Mouse (Mus musculus): ENCODE results near the gene St7l. TPM values are rescaled to one million over a fixed set of nuclear protein-coding genes. Genes with fewer than 3 reads are reported as not detected.

Gene St7l
- polyA plus RNA-seq, 1 experiment from 2014 or later = 34.6 TPM

- no peak overlapping the region for H3K9ac ChIP-seq (replicated peaks)
- ATAC-seq (ENCODE audit: low FRiP score) = no peak
- H3K36me3 ChIP-seq = peaks cover 19% of the 10 kb centered on the region
- no peaks in the 10 kb centered on the region for H3K9me3 ChIP-seq (replicated peaks)
- no peak overlapping the region for H3K4me2 ChIP-seq
- no peaks in the 10 kb centered on the region for H3K4me1 ChIP-seq
- H3K4me3 ChIP-seq (replicated peaks) = no peak overlapping the region
- H3K27ac ChIP-seq (replicated peaks) = no peak overlapping the region
- WGBS = 90% methylated on average over 4 of the region's 4 CpGs
- no peaks in the 10 kb centered on the region for H3K27me3 ChIP-seq (replicated peaks)
Measured at GRCm38 (mm10) chr3:104905389-104905788, 41.6 kb downstream of the St7l start.

GRCm38 (mm10) chr3:104906007-104906406 is 42.2 kb downstream of the St7l start:
- Histone ChIP-seq H3K9me3 (replicated peaks) (no peaks in the 10 kb centered on the region), H3K27me3 (replicated peaks) (no peaks in the 10 kb centered on the region), H3K4me1 (no peaks in the 10 kb centered on the region), H3K36me3 (peaks cover 21% of the 10 kb centered on the region), H3K4me3 (replicated peaks) (no peak overlapping the region), H3K9ac (replicated peaks) (no peak overlapping the region), H3K27ac (replicated peaks) (no peak overlapping the region), H3K4me2 (no peak overlapping the region)
- 84% methylated on average over 3 of the region's 3 CpGs for WGBS
- no peak for ATAC-seq (ENCODE audit: low FRiP score)

GRCm38 (mm10) chr3:104909195-104909594 is 45.4 kb downstream of the St7l start:
- Histone ChIP-seq H3K4me3 (replicated peaks) (no peak overlapping the region), H3K36me3 (peaks cover 21% of the 10 kb centered on the region), H3K27me3 (replicated peaks) (no peaks in the 10 kb centered on the region), H3K9ac (replicated peaks) (no peak overlapping the region), H3K9me3 (replicated peaks) (no peaks in the 10 kb centered on the region), H3K27ac (replicated peaks) (no peak overlapping the region), H3K4me2 (no peak overlapping the region), H3K4me1 (no peaks in the 10 kb centered on the region)
- whole genome bisulfite sequencing = 79% methylated on average over 6 of the region's 6 CpGs
- no peak for ATAC-seq (ENCODE audit: low FRiP score)

DNA sequence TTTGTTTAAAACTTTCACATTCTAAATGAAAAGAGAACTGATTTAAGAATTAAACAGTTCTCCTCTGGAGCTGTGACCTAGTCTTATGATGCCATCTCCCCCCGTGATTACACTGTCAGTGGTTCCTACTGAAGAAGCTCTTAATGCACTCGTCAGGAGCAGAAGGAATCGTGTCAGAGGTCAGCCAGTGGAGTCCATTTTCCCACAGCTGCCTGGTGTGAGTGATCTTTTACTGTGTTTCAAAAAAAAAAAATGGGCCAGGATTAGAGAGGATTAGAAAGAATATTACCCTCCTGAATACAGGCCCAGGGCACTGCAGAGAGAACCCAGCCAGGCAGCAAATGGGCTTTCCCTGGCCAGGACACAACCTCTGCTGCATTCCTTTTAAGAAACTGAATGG is 51.2 kb downstream of the St7l start:
- H3K4me3 ChIP-seq (replicated peaks) = no peak overlapping the region
- no peaks in the 10 kb centered on the region for H3K9me3 ChIP-seq (replicated peaks)
- ATAC-seq (ENCODE audit: low FRiP score) = no peak
- peaks cover 14% of the 10 kb centered on the region for H3K36me3 ChIP-seq
- H3K4me1 ChIP-seq = no peaks in the 10 kb centered on the region
- no peak overlapping the region for H3K9ac ChIP-seq (replicated peaks)
- H3K4me2 ChIP-seq = no peak overlapping the region
- 52% methylated on average over 3 of the region's 3 CpGs for WGBS
- no peaks in the 10 kb centered on the region for H3K27me3 ChIP-seq (replicated peaks)
- H3K27ac ChIP-seq (replicated peaks) = no peak overlapping the region

DNA sequence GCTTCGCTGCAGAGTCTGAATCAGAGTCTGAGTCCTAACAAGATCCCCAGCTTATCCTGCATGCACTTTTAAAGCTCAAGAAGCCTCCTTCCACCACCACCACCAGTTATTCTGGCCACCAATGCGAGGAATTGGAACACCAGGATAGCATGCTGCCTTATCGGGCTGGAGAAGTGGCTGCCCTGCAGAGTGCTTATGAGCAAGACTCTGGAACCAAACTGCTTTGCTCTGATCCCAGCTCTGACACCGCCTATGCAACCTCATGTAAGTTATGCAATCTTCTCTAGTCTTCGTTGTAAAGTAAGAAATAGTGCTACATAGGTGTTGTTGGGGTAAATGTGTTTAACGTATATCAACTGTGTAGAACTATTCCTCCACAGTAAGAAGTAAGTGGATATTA is 65.6 kb downstream of the St7l start:
- H3K4me3 ChIP-seq (replicated peaks) = no peak overlapping the region
- WGBS = 97% methylated on average over 6 of the region's 6 CpGs
- no peaks in the 10 kb centered on the region for H3K4me1 ChIP-seq
- no peaks in the 10 kb centered on the region for H3K27me3 ChIP-seq (replicated peaks)
- no peaks in the 10 kb centered on the region for H3K9me3 ChIP-seq (replicated peaks)
- H3K27ac ChIP-seq (replicated peaks) = no peak overlapping the region
- no peak overlapping the region for H3K4me2 ChIP-seq
- H3K36me3 ChIP-seq = peaks cover 24% of the 10 kb centered on the region
- no peak for ATAC-seq (ENCODE audit: low FRiP score)
- H3K9ac ChIP-seq (replicated peaks) = no peak overlapping the region

- 95% methylated on average over 2 of the region's 2 CpGs for WGBS
Measured at GRCm38 (mm10) chr3:104937728-104938305, 74.0 kb downstream of the St7l start.

DNA sequence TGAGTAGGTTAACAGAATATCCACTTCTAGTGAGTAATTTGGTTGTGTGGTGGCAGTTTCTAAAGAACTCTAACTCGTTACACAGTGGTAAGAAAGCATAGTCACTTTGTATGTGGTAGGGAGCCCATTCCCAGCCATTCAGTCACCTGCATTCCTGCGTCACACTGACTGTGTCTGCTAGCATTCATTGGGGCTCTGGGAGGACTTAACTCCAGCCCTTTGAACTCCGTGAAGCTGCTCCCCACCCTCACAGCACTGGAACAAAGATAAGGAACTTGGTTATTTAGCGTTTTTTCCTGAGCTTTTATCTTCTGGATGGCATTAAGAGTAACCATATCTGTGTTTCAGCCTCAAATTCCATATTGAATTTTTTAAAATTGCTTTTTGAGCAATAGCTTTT is 74.5 kb downstream of the St7l start:
- 0 out of 2 replicates have a peak, but pooled peaks cover 7% of the 10 kb centered on the region for H3K4me1 ChIP-seq
- H3K4me3 ChIP-seq (replicated peaks) = no peak overlapping the region
- H3K9ac ChIP-seq (replicated peaks) = no peak overlapping the region
- H3K36me3 ChIP-seq = peaks cover 24% of the 10 kb centered on the region
- no peaks in the 10 kb centered on the region for H3K27me3 ChIP-seq (replicated peaks)
- no peaks in the 10 kb centered on the region for H3K9me3 ChIP-seq (replicated peaks)
- H3K27ac ChIP-seq (replicated peaks) = no peak overlapping the region
- 44% methylated on average over 4 of the region's 4 CpGs for WGBS
- ATAC-seq (ENCODE audit: low FRiP score) = no peak
- H3K4me2 ChIP-seq = no peak overlapping the region

More at GRCm38 (mm10) chr3:104937728-104938305, 74.0 kb downstream of the St7l start:
- no peak overlapping the region for H3K4me2 ChIP-seq
- H3K36me3 ChIP-seq = peaks cover 24% of the 10 kb centered on the region
- no peak overlapping the region for H3K4me3 ChIP-seq (replicated peaks)
- ATAC-seq (ENCODE audit: low FRiP score) = no peak
- 0 out of 2 replicates have a peak, but pooled peaks cover 2% of the 10 kb centered on the region for H3K4me1 ChIP-seq
- no peaks in the 10 kb centered on the region for H3K27me3 ChIP-seq (replicated peaks)
- no peak overlapping the region for H3K9ac ChIP-seq (replicated peaks)
- no peak overlapping the region for H3K27ac ChIP-seq (replicated peaks)
- H3K9me3 ChIP-seq (replicated peaks) = no peaks in the 10 kb centered on the region

GRCm38 (mm10) chr3:104940691-104941090 is 76.9 kb downstream of the St7l start:
- H3K27ac ChIP-seq (replicated peaks) = no peak overlapping the region
- WGBS = 60% methylated on average over 6 of the region's 6 CpGs
- H3K4me3 ChIP-seq (replicated peaks) = no peak overlapping the region
- H3K27me3 ChIP-seq (replicated peaks) = no peaks in the 10 kb centered on the region
- ATAC-seq (ENCODE audit: low FRiP score) = no peak
- no peak overlapping the region for H3K4me2 ChIP-seq
- H3K9me3 ChIP-seq (replicated peaks) = no peaks in the 10 kb centered on the region
- H3K36me3 ChIP-seq = peaks cover 16% of the 10 kb centered on the region
- 0 out of 2 replicates have a peak, but pooled peaks cover 8% of the 10 kb centered on the region for H3K4me1 ChIP-seq
- H3K9ac ChIP-seq (replicated peaks) = no peak overlapping the region

DNA sequence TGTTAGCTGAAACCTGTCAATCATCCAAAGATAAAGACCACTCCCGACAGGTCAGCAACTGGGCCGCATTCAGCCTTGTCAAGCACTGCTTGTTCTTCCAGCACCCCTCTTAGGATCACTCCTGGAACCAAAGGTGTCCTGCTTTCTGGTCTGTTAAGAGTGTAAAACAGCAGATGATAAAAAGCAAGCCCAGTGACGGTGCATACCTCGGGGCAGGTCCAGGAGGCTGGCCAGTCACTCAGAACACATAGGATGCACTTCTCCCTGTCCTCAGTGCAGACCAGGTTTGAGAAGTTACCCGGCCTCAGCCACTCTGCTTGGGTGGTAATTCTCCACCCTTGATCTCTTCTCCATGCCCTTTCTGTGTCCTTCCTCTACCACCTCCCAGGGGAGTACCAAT is 78.9 kb downstream of the St7l start:
- WGBS = 75% methylated on average over 5 of the region's 5 CpGs
- H3K27ac ChIP-seq (replicated peaks) = no peak overlapping the region
- no peak overlapping the region for H3K4me3 ChIP-seq (replicated peaks)
- H3K27me3 ChIP-seq (replicated peaks) = no peaks in the 10 kb centered on the region
- H3K9me3 ChIP-seq (replicated peaks) = no peaks in the 10 kb centered on the region
- peaks cover 28% of the 10 kb centered on the region for H3K36me3 ChIP-seq
- no peak for ATAC-seq (ENCODE audit: low FRiP score)
- no peak overlapping the region for H3K9ac ChIP-seq (replicated peaks)
- 0 out of 2 replicates have a peak, but pooled peaks cover 8% of the 10 kb centered on the region for H3K4me1 ChIP-seq
- no peak overlapping the region for H3K4me2 ChIP-seq

DNA sequence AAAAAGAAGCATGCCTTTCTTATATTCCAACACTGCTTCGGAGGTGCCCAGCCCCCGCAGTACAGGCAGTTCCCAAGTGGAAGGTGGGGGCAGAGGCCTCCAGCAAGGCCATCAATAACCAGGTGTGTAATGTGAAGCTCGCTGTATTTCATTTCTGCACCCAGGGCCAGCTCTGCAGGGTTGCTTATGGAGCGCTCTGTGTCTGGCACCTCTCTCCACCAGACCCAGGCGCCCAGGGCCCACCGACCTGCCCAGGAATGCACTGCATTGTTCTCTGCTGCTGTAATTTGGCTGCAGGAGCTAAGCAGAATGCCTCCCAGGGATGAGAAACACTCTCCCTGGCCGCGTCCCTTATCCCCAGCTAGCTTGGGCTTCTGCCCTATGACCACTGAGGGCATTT is 79.5 kb downstream of the St7l start:
- Histone ChIP-seq H3K27ac (replicated peaks) (no peak overlapping the region), H3K4me3 (replicated peaks) (no peak overlapping the region), H3K9me3 (replicated peaks) (no peaks in the 10 kb centered on the region), H3K4me2 (no peak overlapping the region), H3K4me1 (0 out of 2 replicates have a peak, but pooled peaks cover 8% of the 10 kb centered on the region), H3K27me3 (replicated peaks) (no peaks in the 10 kb centered on the region), H3K9ac (replicated peaks) (no peak overlapping the region), H3K36me3 (peaks cover 28% of the 10 kb centered on the region)
- peak; percentile 31; the same call in 1 of the 2 replicates for ATAC-seq (ENCODE audit: low FRiP score)
- 43% methylated on average over 8 of the region's 8 CpGs for WGBS

DNA sequence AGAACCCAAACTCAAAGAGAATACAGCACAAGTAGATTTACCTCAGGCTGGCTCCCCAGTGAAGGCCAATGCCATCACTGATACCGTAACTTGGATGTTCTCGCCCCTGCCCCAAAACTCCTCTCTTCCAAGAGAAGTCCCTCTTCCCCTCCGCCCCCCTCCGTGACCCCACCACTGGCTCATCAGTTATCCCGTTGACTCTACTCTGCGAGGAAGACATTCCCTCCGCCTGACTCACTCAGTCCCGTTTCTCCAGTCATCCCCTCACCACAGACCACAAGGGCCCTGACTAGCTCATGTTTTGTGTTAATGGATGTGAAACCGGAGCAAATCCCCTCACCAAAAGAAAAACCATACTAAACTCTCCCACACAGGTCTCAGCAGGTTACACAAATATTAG is 81.1 kb downstream of the St7l start:
- 0 out of 2 replicates have a peak, but pooled peaks cover 8% of the 10 kb centered on the region for H3K4me1 ChIP-seq
- no peaks in the 10 kb centered on the region for H3K9me3 ChIP-seq (replicated peaks)
- peaks cover 25% of the 10 kb centered on the region for H3K36me3 ChIP-seq
- no peak for ATAC-seq (ENCODE audit: low FRiP score)
- WGBS = 88% methylated on average over 9 of the region's 9 CpGs
- H3K4me3 ChIP-seq (replicated peaks) = no peak overlapping the region
- no peak overlapping the region for H3K27ac ChIP-seq (replicated peaks)
- no peak overlapping the region for H3K9ac ChIP-seq (replicated peaks)
- no peak overlapping the region for H3K4me2 ChIP-seq
- no peaks in the 10 kb centered on the region for H3K27me3 ChIP-seq (replicated peaks)

DNA sequence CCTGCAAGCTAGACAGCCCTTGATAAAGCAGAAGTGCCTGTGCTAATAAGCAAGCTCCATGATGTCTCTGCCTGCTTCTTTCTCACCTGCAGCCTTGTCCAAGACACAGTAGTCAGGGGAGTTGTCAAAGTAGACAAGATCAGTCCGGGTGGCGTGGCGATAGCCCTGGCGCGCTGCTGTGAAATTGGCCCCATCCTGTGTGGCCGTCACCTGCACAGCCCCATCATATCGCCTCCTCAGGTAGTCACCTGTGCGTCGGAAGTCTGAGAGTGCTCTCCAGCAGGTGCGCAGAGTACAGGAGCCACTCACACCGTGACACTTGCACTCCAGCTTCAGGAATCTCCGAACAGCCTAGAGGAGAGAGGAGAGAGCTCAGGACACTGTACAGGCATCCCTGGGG is 87.1 kb downstream of the St7l start:
- Histone ChIP-seq H3K4me3 (replicated peaks) (no peak overlapping the region), H3K4me2 (no peak overlapping the region), H3K4me1 (no peaks in the 10 kb centered on the region), H3K27me3 (replicated peaks) (no peaks in the 10 kb centered on the region), H3K36me3 (peaks cover 35% of the 10 kb centered on the region), H3K9me3 (replicated peaks) (no peaks in the 10 kb centered on the region), H3K27ac (replicated peaks) (no peak overlapping the region), H3K9ac (replicated peaks) (no peak overlapping the region)
- no peak for ATAC-seq (ENCODE audit: low FRiP score)
- WGBS = 95% methylated on average over 12 of the region's 12 CpGs

Data from neural tube, embryonic 15.5 days (tissue).